Mouse (Mus musculus) limb, embryonic 13.5 days (tissue): ENCODE data around the gene Tmem41a. TPM values are rescaled to one million over a fixed set of nuclear protein-coding genes. Genes with fewer than 3 reads are reported as not detected.
"Not testable (repeated sequence)": the region's sequence is repeated elsewhere in the genome, so short reads cannot be mapped to it uniquely, and the experiment has no call there.

Source experiments
- ATAC-seq: fragments of 200-750 bp; cut with Nextera tagmentation; 2 replicates; pipeline ENCODE4 v1.8.0; 2017; ENCODE audit warnings: low read depth, moderate number of reproducible peaks, moderate TSS enrichment; ENCODE audit not compliant: low FRiP score
- H3K27ac ChIP-seq: fragments of 300-500 bp; sonication (generic); 2 replicates; pipeline ENCODE4 v1.5.1; 2015; ENCODE audit warnings: inconsistent platforms, mild to moderate bottlenecking, moderate library complexity
- H3K27me3 ChIP-seq: fragments of 300-500 bp; sonication (generic); 2 replicates; pipeline ENCODE4 v1.6.1; 2015; ENCODE audit warnings: mild to moderate bottlenecking, inconsistent platforms
- H3K36me3 ChIP-seq: fragments of 300-500 bp; sonication (generic); 2 replicates; pipeline ENCODE4 v1.6.1; 2015; ENCODE audit warnings: inconsistent platforms, mild to moderate bottlenecking, moderate library complexity
- H3K4me1 ChIP-seq: fragments of 300-500 bp; sonication (generic); 2 replicates; pipeline ENCODE4 v1.6.1; 2015; ENCODE audit warnings: inconsistent platforms
- H3K4me2 ChIP-seq: fragments of 300-500 bp; sonication (generic); replicated peaks from 2 replicates; pipeline ENCODE4 v1.6.1; 2015; ENCODE audit warnings: inconsistent platforms, mild to moderate bottlenecking, moderate library complexity
- H3K4me3 ChIP-seq: fragments of 300-500 bp; sonication (generic); 2 replicates; pipeline ENCODE4 v1.5.1; 2015; ENCODE audit warnings: moderate library complexity, mild to moderate bottlenecking, inconsistent platforms
- H3K9ac ChIP-seq: fragments of 300-500 bp; sonication (generic); 2 replicates; pipeline ENCODE4 v1.6.1; 2015; ENCODE audit warnings: mild to moderate bottlenecking, inconsistent platforms
- H3K9me3 ChIP-seq: fragments of 300-500 bp; sonication (generic); 2 replicates; pipeline ENCODE4 v1.6.1; 2016; ENCODE audit warnings: inconsistent platforms
- WGBS: fragments of 180-500 bp; shearing (Covaris S2); methylation state at CpG from one replicate; pipeline ENCODE4 v1.1.7; 2015; 5-methylcytosine and 5-hydroxymethylcytosine counted together
- polyA plus RNA-seq: library from polyadenylated mRNA; unstranded; fragments of >200 nt; fragmentation: Nextera tagmentation; extraction: Ambion mirVana; gene quantifications from 2 replicates; pipeline ENCODE4 v1.2.1, GENCODE M21; 2015

Gene Tmem41a
- polyA plus RNA-seq, 1 experiment from 2014 or later, result 35.9 TPM

DNA sequence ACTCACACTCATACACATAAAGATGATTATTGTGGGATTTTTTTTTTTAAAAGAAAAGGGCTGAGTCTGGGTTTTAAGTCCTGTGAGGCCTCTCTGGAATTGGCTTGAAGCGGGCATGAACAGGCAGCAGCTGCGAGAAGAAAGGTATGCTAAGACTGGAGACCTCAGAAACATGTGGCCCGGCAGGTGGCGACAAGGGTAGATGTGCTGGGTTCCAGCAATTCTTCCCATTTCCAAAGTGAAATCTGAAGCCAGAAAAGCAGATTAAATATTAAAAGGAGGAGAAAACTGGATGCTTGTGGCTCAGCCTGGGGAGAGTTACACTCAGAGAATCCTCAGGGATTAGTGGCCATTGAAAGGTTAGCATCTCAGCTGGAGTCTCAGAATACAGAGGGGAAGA lies 24.1 kb upstream of the Tmem41a start:
- H3K36me3 ChIP-seq, result no peaks in the 10 kb centered on the region
- H3K9ac ChIP-seq, result no peak overlapping the region
- peaks cover 11% of the 10 kb centered on the region for H3K27me3 ChIP-seq
- H3K27ac ChIP-seq, result no peak overlapping the region
- no peak for ATAC-seq
- no peaks in the 10 kb centered on the region for H3K9me3 ChIP-seq
- 48% methylated on average over 4 of the region's 4 CpGs for WGBS
- no peak overlapping the region for H3K4me3 ChIP-seq
- no peak overlapping the region for H3K4me2 ChIP-seq
- H3K4me1 ChIP-seq, result peaks cover 4% of the 10 kb centered on the region

DNA sequence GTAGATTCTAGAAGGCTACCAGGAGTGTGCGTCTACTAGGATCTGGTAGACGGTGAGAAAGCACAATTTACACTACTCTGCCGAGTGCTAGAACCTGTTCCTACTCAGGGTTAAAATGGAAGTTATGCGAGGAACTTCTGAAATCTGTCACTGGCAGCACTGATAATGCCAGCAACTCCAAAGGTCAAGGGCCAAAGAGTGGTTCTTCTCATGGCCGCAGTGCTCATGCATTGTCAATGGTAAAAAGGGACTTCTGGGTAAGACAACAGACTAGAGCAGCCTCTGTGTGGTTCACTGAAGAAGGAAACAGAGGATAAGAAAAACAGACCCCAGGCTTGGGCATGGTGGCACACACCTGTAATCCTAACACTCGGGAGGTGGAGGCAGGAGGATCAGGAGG lies 23.2 kb upstream of the Tmem41a start:
- Histone ChIP-seq H3K9me3 (no peaks in the 10 kb centered on the region), H3K4me2 (no peak overlapping the region), H3K9ac (no peak overlapping the region), H3K36me3 (no peaks in the 10 kb centered on the region), H3K4me1 (no peaks in the 10 kb centered on the region), H3K4me3 (no peak overlapping the region), H3K27ac (no peak overlapping the region), H3K27me3 (peaks cover 2% of the 10 kb centered on the region)
- 88% methylated on average over 6 of the region's 6 CpGs for WGBS
- no peak for ATAC-seq

DNA sequence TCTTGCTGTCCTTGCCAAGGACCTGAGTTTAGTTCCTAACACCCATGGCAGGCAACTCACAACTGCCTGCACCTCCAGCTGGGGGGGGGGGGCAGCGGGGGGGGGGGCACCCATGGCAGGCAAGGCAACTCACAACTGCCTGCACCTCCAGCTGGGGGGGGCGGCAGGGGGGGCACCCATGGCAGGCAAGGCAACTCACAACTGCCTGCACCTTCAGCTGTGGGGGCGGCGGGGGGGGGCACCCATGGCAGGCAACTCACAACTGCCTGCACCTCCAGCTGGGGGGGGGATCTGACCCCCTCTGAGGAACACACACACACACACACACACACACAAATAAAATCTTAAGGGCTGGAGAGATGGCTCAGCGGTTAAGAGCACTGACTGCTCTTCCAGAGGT lies 22.5 kb upstream of the Tmem41a start:
- no peak overlapping the region for H3K9ac ChIP-seq
- no peak for ATAC-seq
- H3K27ac ChIP-seq, result no peak overlapping the region
- no peak overlapping the region for H3K4me3 ChIP-seq
- H3K36me3 ChIP-seq, result no peaks in the 10 kb centered on the region
- no peaks in the 10 kb centered on the region for H3K9me3 ChIP-seq
- H3K4me1 ChIP-seq, result no peaks in the 10 kb centered on the region
- no peaks in the 10 kb centered on the region for H3K27me3 ChIP-seq
- WGBS, result 76% methylated on average over 5 of the region's 5 CpGs
- no peak overlapping the region for H3K4me2 ChIP-seq

DNA sequence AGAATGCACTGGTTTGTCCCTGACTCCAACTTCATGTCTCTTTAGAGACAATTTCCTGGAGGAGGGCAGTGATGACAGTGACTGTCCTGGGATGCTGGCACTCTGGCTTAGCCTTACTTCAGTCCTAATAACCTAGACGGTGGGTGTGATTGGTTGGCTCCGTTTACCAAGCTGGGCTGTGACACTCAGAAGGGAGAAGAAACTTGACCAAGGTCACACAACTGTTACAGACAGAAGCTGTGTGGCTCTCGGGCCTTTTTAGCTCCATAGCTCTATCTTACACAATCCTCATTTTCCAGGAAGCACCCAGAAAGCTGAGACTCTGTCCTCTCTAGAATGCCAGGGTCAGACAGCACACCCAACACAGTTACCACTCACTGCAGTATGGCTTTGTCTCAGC lies 18.2 kb upstream of the Tmem41a start:
- Histone ChIP-seq H3K36me3 (no peaks in the 10 kb centered on the region), H3K27me3 (no peaks in the 10 kb centered on the region), H3K4me2 (no peak overlapping the region), H3K9ac (no peak overlapping the region), H3K4me1 (no peaks in the 10 kb centered on the region), H3K9me3 (no peaks in the 10 kb centered on the region), H3K4me3 (no peak overlapping the region), H3K27ac (no peak overlapping the region)
- WGBS, result 88% methylated on average over 3 of the region's 3 CpGs
- no peak for ATAC-seq

DNA sequence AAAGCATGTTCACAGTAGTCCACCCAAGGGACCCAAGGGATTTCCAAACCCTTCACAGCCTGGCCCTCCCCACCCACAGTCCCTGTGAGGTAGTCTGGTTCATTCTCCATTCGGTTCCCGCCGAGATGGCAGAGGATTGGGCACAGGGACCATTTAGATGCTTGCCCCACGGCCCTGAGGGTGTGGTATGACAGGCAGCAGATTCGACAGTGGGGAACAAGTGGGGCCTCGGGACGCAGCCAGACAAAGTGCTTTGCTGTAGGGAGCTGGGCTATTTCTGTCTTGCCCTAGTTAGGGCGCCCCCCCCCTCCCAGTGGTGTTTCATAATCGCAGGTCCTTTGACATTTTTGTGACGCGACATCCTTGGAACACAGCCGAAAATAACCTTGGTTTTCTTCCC lies 8.2 kb upstream of the Tmem41a start:
- no peaks in the 10 kb centered on the region for H3K36me3 ChIP-seq
- H3K4me1 ChIP-seq, result no peaks in the 10 kb centered on the region
- H3K9me3 ChIP-seq, result no peaks in the 10 kb centered on the region
- no peak overlapping the region for H3K9ac ChIP-seq
- H3K27me3 ChIP-seq, result no peaks in the 10 kb centered on the region
- H3K4me2 ChIP-seq, result no peak overlapping the region
- H3K27ac ChIP-seq, result no peak overlapping the region
- no peak overlapping the region for H3K4me3 ChIP-seq
- 74% methylated on average over 12 of the region's 12 CpGs for WGBS
- ATAC-seq, result no peak

DNA sequence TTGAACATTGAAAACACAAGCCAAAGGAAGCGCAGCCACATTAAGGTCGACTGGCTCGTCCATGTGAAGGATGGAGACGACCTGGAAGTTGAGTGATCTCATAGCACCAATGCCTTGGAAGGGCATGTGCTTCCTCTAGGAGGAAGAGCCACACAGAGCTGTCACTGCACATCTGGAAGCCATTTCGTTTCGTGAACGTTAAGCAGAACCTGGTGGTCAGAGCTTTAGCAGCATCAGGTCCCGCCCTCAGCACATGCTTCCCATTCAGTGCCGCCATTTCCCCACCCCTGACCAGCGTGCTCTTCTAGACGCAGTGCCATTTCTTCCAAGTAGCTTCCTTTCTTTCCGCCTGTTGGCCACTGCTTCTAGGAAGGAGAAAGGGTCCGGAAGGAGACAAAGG lies 18.9 kb downstream of the Tmem41a start:
- Histone ChIP-seq H3K9me3 (no peaks in the 10 kb centered on the region), H3K4me2 (no peak overlapping the region), H3K4me3 (no peak overlapping the region), H3K27me3 (no peaks in the 10 kb centered on the region), H3K36me3 (peaks cover 50% of the 10 kb centered on the region), H3K27ac (no peak overlapping the region), H3K9ac (no peak overlapping the region), H3K4me1 (no peaks in the 10 kb centered on the region)
- no peak for ATAC-seq
- 46% methylated on average over 13 of the region's 13 CpGs for WGBS

DNA sequence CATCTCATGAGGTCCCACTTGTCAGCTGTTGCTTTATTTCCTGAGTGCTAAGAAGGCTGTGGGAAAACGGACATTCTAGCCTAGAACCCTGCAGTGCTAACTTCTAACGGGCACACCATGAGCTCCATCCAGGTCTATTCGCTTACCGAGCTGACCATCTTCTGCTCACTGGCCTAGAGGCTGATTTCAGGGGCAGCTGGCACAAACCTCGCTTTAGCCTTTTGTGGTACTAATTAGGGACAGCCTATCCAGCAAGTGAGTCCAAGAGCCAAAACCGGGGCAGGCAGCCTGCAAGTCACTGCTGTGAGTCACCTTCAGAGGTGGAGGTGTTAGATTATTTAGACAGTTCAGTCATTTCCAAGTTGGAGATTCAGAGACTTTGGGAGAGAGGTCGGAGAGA lies 30.7 kb downstream of the Tmem41a start:
- no peaks in the 10 kb centered on the region for H3K27me3 ChIP-seq
- no peak overlapping the region for H3K4me3 ChIP-seq
- no peak for ATAC-seq
- WGBS, result 57% methylated on average over 7 of the region's 7 CpGs
- H3K4me1 ChIP-seq, result no peaks in the 10 kb centered on the region
- no peak overlapping the region for H3K27ac ChIP-seq
- H3K9me3 ChIP-seq, result peaks cover 5% of the 10 kb centered on the region; the same call in 1 of the 2 replicates
- H3K36me3 ChIP-seq, result peaks cover 33% of the 10 kb centered on the region
- H3K9ac ChIP-seq, result no peak overlapping the region
- H3K4me2 ChIP-seq, result no peak overlapping the region

DNA sequence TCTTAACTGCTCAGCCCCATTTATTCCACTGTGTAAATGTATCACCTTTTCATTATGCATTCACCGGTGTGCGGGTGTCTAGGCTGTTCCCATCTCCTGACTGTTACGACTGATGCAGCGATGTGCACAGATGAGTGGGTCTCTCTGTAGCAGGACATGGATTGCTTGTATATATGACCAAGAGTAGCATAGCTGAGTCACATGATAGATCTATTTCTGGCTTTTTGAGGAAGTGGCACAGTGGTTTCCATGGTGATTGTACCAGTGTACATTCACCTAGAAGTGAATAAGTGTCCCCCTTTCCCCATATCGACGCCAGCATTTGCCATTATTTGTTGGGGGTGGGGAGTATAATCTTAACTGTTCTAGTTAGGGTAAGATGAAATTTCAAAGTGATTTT lies 34.0 kb downstream of the Tmem41a start:
- 89% methylated on average over 6 of the region's 6 CpGs for WGBS
- no peak for ATAC-seq
- Histone ChIP-seq H3K27me3 (no peaks in the 10 kb centered on the region), H3K4me3 (no peak overlapping the region), H3K9me3 (peaks cover 3% of the 10 kb centered on the region; the same call in 1 of the 2 replicates), H3K36me3 (peaks cover 32% of the 10 kb centered on the region), H3K9ac (no peak overlapping the region), H3K27ac (no peak overlapping the region), H3K4me1 (no peaks in the 10 kb centered on the region), H3K4me2 (no peak overlapping the region)

DNA sequence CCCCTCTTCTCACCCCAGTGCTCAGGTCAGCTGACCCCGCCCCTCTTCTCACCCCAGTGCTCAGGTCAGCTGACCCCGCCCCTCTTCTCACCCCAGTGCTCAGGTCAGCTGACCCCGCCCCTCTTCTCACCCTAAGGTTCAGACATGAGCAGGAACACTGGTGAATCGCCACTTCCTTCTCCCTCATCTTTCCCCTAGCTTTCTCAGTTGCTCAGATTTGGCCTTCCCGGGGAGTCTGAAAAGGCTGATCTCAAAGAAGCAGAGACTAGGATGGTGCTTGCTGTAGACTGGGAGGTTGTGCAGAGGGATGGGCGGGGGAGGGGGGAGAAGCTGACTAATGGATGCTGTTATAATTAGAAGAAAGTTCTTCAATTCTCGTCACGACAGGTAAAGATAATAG lies 38.4 kb downstream of the Tmem41a start:
- H3K27ac ChIP-seq, H3K4me3 ChIP-seq: not testable (repeated sequence)

DNA sequence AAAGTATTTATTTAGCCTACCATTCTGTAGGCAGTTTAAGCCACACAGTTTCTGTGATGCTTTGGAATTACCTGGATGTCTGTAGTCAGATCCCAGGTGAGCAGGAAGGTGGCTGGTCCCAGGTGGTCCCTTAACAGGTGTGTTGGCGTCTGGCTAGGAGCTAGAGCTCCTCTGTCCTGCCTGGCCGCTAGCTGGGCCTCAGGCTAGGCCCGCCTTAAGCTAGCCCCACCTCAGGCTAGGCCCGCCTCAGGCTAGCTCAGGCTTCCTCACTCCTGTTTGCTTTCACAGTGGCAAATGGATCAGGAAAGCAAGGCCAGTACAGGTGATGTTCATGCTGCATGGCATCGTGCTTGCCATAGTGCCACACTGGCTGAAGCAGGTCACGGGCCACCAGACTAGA lies 40.5 kb downstream of the Tmem41a start:
- no peak overlapping the region for H3K4me2 ChIP-seq
- no peaks in the 10 kb centered on the region for H3K4me1 ChIP-seq
- no peak overlapping the region for H3K9ac ChIP-seq
- no peaks in the 10 kb centered on the region for H3K27me3 ChIP-seq
- ATAC-seq, result no peak
- no peaks in the 10 kb centered on the region for H3K9me3 ChIP-seq
- WGBS, result 81% methylated on average over 6 of the region's 6 CpGs
- no peak overlapping the region for H3K4me3 ChIP-seq
- H3K27ac ChIP-seq, result no peak overlapping the region
- H3K36me3 ChIP-seq, result peaks cover 24% of the 10 kb centered on the region

More for the DNA sequence above, 38.4 kb downstream of the Tmem41a start:
- H3K4me1 ChIP-seq, H3K27me3 ChIP-seq, ATAC-seq, H3K9me3 ChIP-seq, H3K9ac ChIP-seq, H3K4me2 ChIP-seq: not testable (repeated sequence)
- peaks cover 30% of the 10 kb centered on the region for H3K36me3 ChIP-seq
- 47% methylated on average over 6 of the region's 8 CpGs for WGBS

DNA sequence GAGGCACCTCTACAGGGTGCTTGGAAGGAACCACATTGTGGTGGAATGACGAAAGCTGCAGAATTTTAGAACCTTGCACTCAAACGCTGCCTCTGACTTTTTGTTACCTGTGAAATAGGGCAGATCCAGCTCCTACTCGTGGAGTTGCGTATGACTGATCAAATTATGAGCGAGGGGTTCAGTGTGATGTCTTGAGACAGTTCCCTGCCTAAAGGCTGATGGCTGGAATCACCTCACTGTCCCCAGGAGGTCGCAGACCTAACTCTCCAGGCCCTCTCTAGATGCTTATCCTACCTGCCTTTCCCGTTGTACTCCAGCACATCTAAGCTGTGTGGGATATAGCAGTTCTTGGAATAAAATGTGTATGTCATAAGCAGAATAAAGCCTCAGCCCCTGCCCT lies 41.4 kb downstream of the Tmem41a start:
- 87% methylated on average over 7 of the region's 7 CpGs for WGBS
- Histone ChIP-seq H3K4me2 (no peak overlapping the region), H3K9me3 (no peaks in the 10 kb centered on the region), H3K9ac (no peak overlapping the region), H3K27me3 (no peaks in the 10 kb centered on the region), H3K4me3 (no peak overlapping the region), H3K27ac (no peak overlapping the region), H3K4me1 (no peaks in the 10 kb centered on the region), H3K36me3 (peaks cover 21% of the 10 kb centered on the region)
- no peak for ATAC-seq

DNA sequence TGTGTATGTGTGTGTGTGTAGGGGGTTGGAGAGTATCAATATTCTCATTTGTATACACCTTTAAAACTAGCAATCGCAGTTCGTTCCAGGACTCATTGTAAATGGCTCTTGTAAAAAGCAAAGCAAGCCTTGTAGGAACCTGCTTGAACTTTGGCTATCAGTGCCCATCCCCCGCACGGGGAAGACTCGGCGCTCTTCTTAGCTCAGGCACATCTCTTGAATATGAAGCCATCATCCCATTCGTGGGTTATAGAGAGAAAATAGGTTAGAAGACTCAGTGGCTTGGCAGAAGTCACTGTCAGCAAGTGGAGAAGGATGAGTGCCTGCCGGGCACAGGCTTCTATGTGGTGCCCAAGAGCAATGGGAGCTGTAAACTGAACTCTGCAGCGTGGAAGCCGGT lies 42.7 kb downstream of the Tmem41a start:
- peaks cover 14% of the 10 kb centered on the region for H3K36me3 ChIP-seq
- 81% methylated on average over 10 of the region's 10 CpGs for WGBS
- H3K27ac ChIP-seq, result no peak overlapping the region
- H3K9me3 ChIP-seq, result no peaks in the 10 kb centered on the region
- H3K9ac ChIP-seq, result no peak overlapping the region
- H3K27me3 ChIP-seq, result no peaks in the 10 kb centered on the region
- H3K4me3 ChIP-seq, result no peak overlapping the region
- no peaks in the 10 kb centered on the region for H3K4me1 ChIP-seq
- H3K4me2 ChIP-seq, result no peak overlapping the region
- ATAC-seq, result no peak

DNA sequence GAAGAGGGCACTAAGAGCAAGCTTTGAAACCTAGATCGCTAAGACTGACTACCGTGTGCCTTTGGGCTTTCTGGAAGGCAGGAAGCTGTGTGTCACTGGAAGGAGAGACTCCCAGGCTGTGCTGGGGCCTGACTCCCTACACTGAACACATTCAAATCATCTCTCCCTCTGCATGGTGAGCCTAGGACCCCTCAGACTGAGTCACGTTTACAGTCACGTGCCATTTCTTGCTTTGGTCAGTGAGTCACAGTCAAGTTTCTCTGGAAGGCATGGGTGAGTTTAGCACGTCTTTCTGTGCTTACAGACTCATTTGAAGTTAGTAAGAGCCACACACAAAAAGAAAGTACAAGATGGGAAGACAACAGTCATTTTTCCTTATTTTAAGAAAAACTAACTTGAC lies 46.1 kb downstream of the Tmem41a start:
- Histone ChIP-seq H3K36me3 (peaks cover 7% of the 10 kb centered on the region), H3K27ac (no peak overlapping the region), H3K4me2 (no peak overlapping the region), H3K27me3 (no peaks in the 10 kb centered on the region), H3K4me3 (no peak overlapping the region), H3K9me3 (no peaks in the 10 kb centered on the region), H3K4me1 (no peaks in the 10 kb centered on the region), H3K9ac (no peak overlapping the region)
- no peak for ATAC-seq
- 73% methylated on average over 5 of the region's 5 CpGs for WGBS
